Mouse (Mus musculus) kidney, embryonic 14.5 days (tissue): ENCODE results near the gene Nrxn1. TPM values are rescaled to one million over a fixed set of nuclear protein-coding genes. Genes with fewer than 3 reads are reported as not detected.
"Not testable (repeated sequence)": the region's sequence is repeated elsewhere in the genome, so short reads cannot be mapped to it uniquely, and the experiment has no call there.

ENCODE experiments used
- ATAC-seq: fragments of 200-750 bp; cut with Nextera tagmentation; 2 replicates; pipeline ENCODE4 v1.8.0; 2017; ENCODE audit warnings: moderate number of reproducible peaks, mild to moderate bottlenecking, moderate TSS enrichment, moderate library complexity; ENCODE audit not compliant: low FRiP score, low TSS enrichment
- H3K27ac ChIP-seq: fragments of 300-500 bp; sonication (generic); 2 replicates; pipeline ENCODE4 v1.5.1; 2014; ENCODE audit warnings: low read depth, mild to moderate bottlenecking, low read length, moderate library complexity, mixed read lengths
- H3K27me3 ChIP-seq: fragments of 300-500 bp; sonication (generic); 2 replicates; pipeline ENCODE4 v1.6.1; 2014; ENCODE audit warnings: mild to moderate bottlenecking, low read length; ENCODE audit not compliant: control insufficient read depth, insufficient read depth
- H3K36me3 ChIP-seq: fragments of 300-500 bp; sonication (generic); 2 replicates; pipeline ENCODE4 v1.6.1; 2014; ENCODE audit warnings: low read length, mixed read lengths; ENCODE audit not compliant: control insufficient read depth, insufficient read depth
- H3K4me1 ChIP-seq: fragments of 300-500 bp; sonication (generic); 2 replicates; pipeline ENCODE4 v1.6.1; 2014; ENCODE audit warnings: low read length, mixed read lengths; ENCODE audit not compliant: control insufficient read depth, insufficient read depth
- H3K4me2 ChIP-seq: fragments of 300-500 bp; sonication (generic); replicated peaks from 2 replicates; pipeline ENCODE4 v1.6.1; 2014; ENCODE audit warnings: low read depth, mild to moderate bottlenecking, low read length
- H3K4me3 ChIP-seq: fragments of 300-500 bp; sonication (generic); 2 replicates; pipeline ENCODE4 v1.5.1; 2014; ENCODE audit warnings: mild to moderate bottlenecking, low read length
- H3K9ac ChIP-seq: fragments of 300-500 bp; sonication (generic); 2 replicates; pipeline ENCODE4 v1.6.1; 2014; ENCODE audit warnings: low read depth, mild to moderate bottlenecking, low read length, moderate library complexity
- H3K9me3 ChIP-seq: fragments of 300-500 bp; sonication (generic); 2 replicates; pipeline ENCODE4 v1.6.1; 2016; ENCODE audit warnings: low read length; ENCODE audit not compliant: control insufficient read depth
- WGBS: fragments of 180-500 bp; shearing (Covaris S2); extraction: QIAGEN DNeasy Blood & Tissue Kit; methylation state at CpG from one replicate; pipeline ENCODE4 v1.1.7; 2014; 5-methylcytosine and 5-hydroxymethylcytosine counted together
- polyA plus RNA-seq: library from polyadenylated mRNA; unstranded; fragments of >200 nt; fragmentation: Nextera tagmentation; extraction: Ambion mirVana; gene quantifications from 2 replicates; pipeline ENCODE4 v1.2.1, GENCODE M21; 2014

Gene Nrxn1
- polyA plus RNA-seq, 1 experiment from 2014 or later, result 10.1 TPM

DNA sequence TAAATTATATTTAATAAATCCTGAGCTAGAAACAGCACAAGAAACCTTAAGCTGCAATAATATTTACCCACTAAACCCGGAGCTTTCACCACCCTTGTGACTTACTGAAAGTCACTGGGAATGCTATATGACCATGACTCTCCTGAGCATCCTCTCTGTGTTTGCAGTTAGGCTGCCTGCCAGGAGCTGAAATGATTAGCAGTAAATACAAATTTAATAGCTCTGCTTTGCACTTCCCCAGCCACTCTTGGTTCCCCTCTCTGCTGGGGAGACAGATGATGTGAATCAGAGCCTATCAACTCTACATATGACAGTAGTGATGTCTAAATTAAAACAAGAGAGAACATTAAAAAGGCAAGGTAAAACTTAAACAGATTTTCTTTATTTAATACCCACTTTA lies 840.7 kb downstream of the Nrxn1 start:
- Histone ChIP-seq H3K4me3 (no peak overlapping the region), H3K4me2 (no peak overlapping the region), H3K36me3 (no peaks in the 10 kb centered on the region), H3K4me1 (no peaks in the 10 kb centered on the region), H3K9ac (no peak overlapping the region), H3K27ac (no peak overlapping the region), H3K9me3 (no peaks in the 10 kb centered on the region), H3K27me3 (no peaks in the 10 kb centered on the region)
- 68% methylated on average over 1 of the region's 1 CpGs for WGBS
- no peak; the same call in 1 of the 2 replicates for ATAC-seq

GRCm38 (mm10) chr17:90247071-90247849 lies 845.6 kb downstream of the Nrxn1 start:
- no peak for ATAC-seq
- Histone ChIP-seq H3K27me3 (no peaks in the 10 kb centered on the region), H3K4me1 (no peaks in the 10 kb centered on the region), H3K9me3 (no peaks in the 10 kb centered on the region), H3K4me2 (no peak overlapping the region), H3K36me3 (no peaks in the 10 kb centered on the region), H3K9ac (no peak overlapping the region), H3K4me3 (no peak overlapping the region), H3K27ac (no peak overlapping the region)
- 95% methylated on average over 7 of the region's 7 CpGs for WGBS

DNA sequence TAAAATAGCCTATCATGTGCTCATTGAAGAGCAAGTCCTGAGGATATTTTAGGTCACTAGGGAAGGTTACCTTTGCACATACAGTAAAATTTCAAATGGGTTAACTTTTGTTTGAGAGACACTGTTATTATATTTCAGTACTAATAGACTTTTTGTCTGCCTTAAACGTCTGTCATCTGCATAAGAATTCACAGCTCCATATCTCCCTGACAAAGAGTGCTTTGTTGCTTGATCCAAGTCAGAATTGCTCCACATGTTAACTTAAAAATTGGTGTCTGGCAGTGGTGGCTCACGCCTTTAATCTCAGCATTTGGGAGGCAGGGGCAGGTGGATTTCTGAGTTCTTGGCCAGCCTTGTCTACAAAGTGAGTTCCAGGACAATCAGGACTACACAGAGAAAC lies 848.5 kb downstream of the Nrxn1 start:
- no peak overlapping the region for H3K27ac ChIP-seq
- H3K36me3 ChIP-seq, result no peaks in the 10 kb centered on the region
- H3K4me1 ChIP-seq, result no peaks in the 10 kb centered on the region
- H3K9me3 ChIP-seq, result no peaks in the 10 kb centered on the region
- 79% methylated on average over 2 of the region's 2 CpGs for WGBS
- no peak overlapping the region for H3K9ac ChIP-seq
- H3K4me2 ChIP-seq, result no peak overlapping the region
- no peak overlapping the region for H3K4me3 ChIP-seq
- H3K27me3 ChIP-seq, result no peaks in the 10 kb centered on the region
- ATAC-seq, result no peak

GRCm38 (mm10) chr17:90238964-90239363 lies 853.9 kb downstream of the Nrxn1 start:
- 84% methylated on average over 3 of the region's 3 CpGs for WGBS
- no peak overlapping the region for H3K4me2 ChIP-seq

GRCm38 (mm10) chr17:90238517-90238916 lies 854.4 kb downstream of the Nrxn1 start:
- H3K36me3 ChIP-seq, result no peaks in the 10 kb centered on the region
- 94% methylated on average over 2 of the region's 2 CpGs for WGBS
- H3K4me2 ChIP-seq, result no peak overlapping the region
- no peak overlapping the region for H3K9ac ChIP-seq
- no peak overlapping the region for H3K27ac ChIP-seq
- H3K9me3 ChIP-seq, result no peaks in the 10 kb centered on the region
- H3K4me3 ChIP-seq, result no peak overlapping the region
- H3K27me3 ChIP-seq, result no peaks in the 10 kb centered on the region
- no peaks in the 10 kb centered on the region for H3K4me1 ChIP-seq
- no peak for ATAC-seq

More at GRCm38 (mm10) chr17:90238964-90239363, 853.9 kb downstream of the Nrxn1 start:
- Histone ChIP-seq H3K27me3 (no peaks in the 10 kb centered on the region), H3K9me3 (no peaks in the 10 kb centered on the region), H3K4me3 (no peak overlapping the region), H3K9ac (no peak overlapping the region), H3K27ac (no peak overlapping the region), H3K4me1 (no peaks in the 10 kb centered on the region), H3K36me3 (no peaks in the 10 kb centered on the region)
- no peak for ATAC-seq

GRCm38 (mm10) chr17:90235674-90236073 lies 857.2 kb downstream of the Nrxn1 start:
- H3K4me1 ChIP-seq, H3K27ac ChIP-seq, H3K9ac ChIP-seq, H3K36me3 ChIP-seq, H3K27me3 ChIP-seq, H3K4me2 ChIP-seq, H3K9me3 ChIP-seq, H3K4me3 ChIP-seq, ATAC-seq: not testable (repeated sequence)
- WGBS, result 86% methylated on average over 1 of the region's 1 CpGs

DNA sequence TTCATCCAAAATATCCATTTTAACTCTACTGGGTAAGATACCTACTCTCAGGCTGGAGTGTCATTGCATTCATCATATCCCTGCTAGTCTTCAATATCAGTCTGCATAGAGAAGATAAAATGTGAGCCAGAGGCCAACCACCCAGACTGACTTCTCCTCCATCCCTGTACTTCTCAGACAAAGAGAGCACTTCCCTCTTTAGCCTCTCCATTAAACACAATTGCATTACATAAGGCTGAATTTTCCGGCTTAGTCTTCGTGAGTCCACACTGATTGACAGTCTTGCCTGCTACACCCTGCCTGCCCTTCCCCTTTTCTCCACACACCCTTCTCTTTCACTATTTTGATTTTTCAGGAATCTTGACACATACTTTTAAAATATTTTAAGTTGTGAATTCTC lies 858.1 kb downstream of the Nrxn1 start:
- no peak overlapping the region for H3K9ac ChIP-seq
- no peaks in the 10 kb centered on the region for H3K9me3 ChIP-seq
- no peak overlapping the region for H3K27ac ChIP-seq
- H3K4me3 ChIP-seq, result no peak overlapping the region
- H3K4me2 ChIP-seq, result no peak overlapping the region
- ATAC-seq, result no peak
- H3K36me3 ChIP-seq, result no peaks in the 10 kb centered on the region
- WGBS, result 87% methylated on average over 2 of the region's 2 CpGs
- H3K4me1 ChIP-seq, result no peaks in the 10 kb centered on the region
- no peaks in the 10 kb centered on the region for H3K27me3 ChIP-seq

- no peak overlapping the region for H3K4me3 ChIP-seq
- H3K9me3 ChIP-seq, result no peaks in the 10 kb centered on the region
- 0 out of 2 replicates have a peak, but pooled peaks have one; percentile 55 for ATAC-seq
- no peaks in the 10 kb centered on the region for H3K4me1 ChIP-seq
- no peak overlapping the region for H3K9ac ChIP-seq
- no peaks in the 10 kb centered on the region for H3K27me3 ChIP-seq
- H3K4me2 ChIP-seq, result no peak overlapping the region
- no peak overlapping the region for H3K27ac ChIP-seq
- no peaks in the 10 kb centered on the region for H3K36me3 ChIP-seq
Observed at GRCm38 (mm10) chr17:90208547-90208946, 884.3 kb downstream of the Nrxn1 start.

DNA sequence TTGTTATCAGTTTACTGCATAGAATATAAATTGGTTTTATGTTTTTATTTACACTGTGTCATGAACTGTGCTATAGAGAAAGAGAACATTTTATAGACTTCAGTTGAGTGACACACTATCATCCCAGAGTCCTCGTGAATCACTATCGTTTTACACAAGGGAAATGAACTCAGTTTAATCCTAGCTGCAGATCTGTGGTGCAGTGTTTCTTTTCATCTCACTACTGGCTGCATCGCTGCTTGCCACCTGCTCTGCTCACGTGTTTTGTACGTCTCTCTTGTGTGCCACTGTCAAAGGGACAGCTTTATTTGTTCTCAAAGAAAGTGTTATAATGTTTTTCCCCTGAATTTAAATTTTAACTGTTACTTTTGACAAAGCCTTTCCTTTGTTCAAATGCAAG lies 885.3 kb downstream of the Nrxn1 start:
- ATAC-seq, result no peak
- Histone ChIP-seq H3K27ac (no peak overlapping the region), H3K4me3 (no peak overlapping the region), H3K27me3 (no peaks in the 10 kb centered on the region), H3K4me1 (no peaks in the 10 kb centered on the region), H3K4me2 (no peak overlapping the region), H3K36me3 (no peaks in the 10 kb centered on the region), H3K9me3 (no peaks in the 10 kb centered on the region), H3K9ac (no peak overlapping the region)
- WGBS, result 48% methylated on average over 5 of the region's 5 CpGs
